Mouse (Mus musculus) CD4-positive, CD25-positive, alpha-beta regulatory T cell, adult 4 months (primary cell): ENCODE data around the gene Slc22a18. TPM values are rescaled to one million over a fixed set of nuclear protein-coding genes. Genes with fewer than 3 reads are reported as not detected.

Experiments used
- ATAC-seq: one replicate; pipeline ENCODE4 v1.8.0; 2017
- polyA plus RNA-seq, 2 experiments: library from polyadenylated mRNA; unstranded; fragments of 100-300 nt; shearing (Covaris generic); gene quantifications; one replicate each; pipeline ENCODE4 v1.2.1; 2017

The Slc22a18 gene
- polyA plus RNA-seq, 2 experiments from 2014 or later, result not detected

- ATAC-seq, result no peak
Observed at GRCm38 (mm10) chr7:143463865-143464415, 9.6 kb upstream of the Slc22a18 start.

- no peak for ATAC-seq
Observed at GRCm38 (mm10) chr7:143464811-143465560, 8.6 kb upstream of the Slc22a18 start.

- ATAC-seq, result peak; percentile 46
Observed at GRCm38 (mm10) chr7:143466099-143466677, 7.3 kb upstream of the Slc22a18 start.

GRCm38 (mm10) chr7:143467714-143468113 is 5.8 kb upstream of the Slc22a18 start:
- ATAC-seq, result no peak

- peak; percentile 66 for ATAC-seq
Observed at GRCm38 (mm10) chr7:143469946-143470345, 3.6 kb upstream of the Slc22a18 start.

GRCm38 (mm10) chr7:143474811-143475210 is 1.3 kb downstream of the Slc22a18 start:
- ATAC-seq, result no peak

- no peak for ATAC-seq
Observed at GRCm38 (mm10) chr7:143475876-143476275, 2.3 kb downstream of the Slc22a18 start.

- no peak for ATAC-seq
Observed at GRCm38 (mm10) chr7:143476702-143477335, 3.3 kb downstream of the Slc22a18 start.

- no peak for ATAC-seq
Observed at GRCm38 (mm10) chr7:143477800-143478199, 4.3 kb downstream of the Slc22a18 start.

GRCm38 (mm10) chr7:143480498-143480897 is 7.0 kb downstream of the Slc22a18 start:
- peak; percentile 67 for ATAC-seq

- ATAC-seq, result no peak
Observed at GRCm38 (mm10) chr7:143481806-143482387, 8.4 kb downstream of the Slc22a18 start.

GRCm38 (mm10) chr7:143482541-143482940 is 9.0 kb downstream of the Slc22a18 start:
- ATAC-seq, result no peak

GRCm38 (mm10) chr7:143489735-143490134 is 16.2 kb downstream of the Slc22a18 start:
- ATAC-seq, result no peak

GRCm38 (mm10) chr7:143493616-143494126 is 20.1 kb downstream of the Slc22a18 start:
- no peak for ATAC-seq

- ATAC-seq, result no peak
Observed at GRCm38 (mm10) chr7:143495104-143495961, 21.8 kb downstream of the Slc22a18 start.

GRCm38 (mm10) chr7:143498584-143498983 is 25.0 kb downstream of the Slc22a18 start:
- ATAC-seq, result no peak

GRCm38 (mm10) chr7:143500912-143501311 is 27.4 kb downstream of the Slc22a18 start:
- ATAC-seq, result no peak

GRCm38 (mm10) chr7:143501643-143502417 is 28.3 kb downstream of the Slc22a18 start:
- ATAC-seq, result peak; percentile 80

- ATAC-seq, result no peak
Observed at GRCm38 (mm10) chr7:143502418-143503200, 29.1 kb downstream of the Slc22a18 start, which contains the start of gene Phlda2. TSS of gene Phlda2 (minus strand) at chr7:143503150.

GRCm38 (mm10) chr7:143503926-143504325 is 30.4 kb downstream of the Slc22a18 start:
- no peak for ATAC-seq
